Mouse (Mus musculus) limb, embryonic 11.5 days (tissue): ENCODE data around the gene Bysl. TPM values are rescaled to one million over a fixed set of nuclear protein-coding genes. Genes with fewer than 3 reads are reported as not detected.

ENCODE experiments used
- ATAC-seq: fragments of 200-750 bp; cut with Nextera tagmentation; 2 replicates; pipeline ENCODE4 v1.8.0; 2017; ENCODE audit warnings: low read depth; ENCODE audit not compliant: insufficient number of reproducible peaks, low FRiP score, low TSS enrichment
- DNase-seq: peaks from one replicate; pipeline ENCODE4 v3.0.0-alpha.2; 2015; ENCODE audit warnings: low spot score
- H3K27ac ChIP-seq: fragments of 300-500 bp; sonication (generic); replicated peaks from 2 replicates; pipeline ENCODE4 v1.5.1; 2014; ENCODE audit warnings: low read depth, mild to moderate bottlenecking, low read length
- H3K27me3 ChIP-seq: fragments of 300-500 bp; sonication (generic); 2 replicates; pipeline ENCODE4 v1.6.1; 2014; ENCODE audit warnings: mild to moderate bottlenecking, low read length, mixed read lengths; ENCODE audit not compliant: control insufficient read depth, insufficient read depth
- H3K36me3 ChIP-seq: fragments of 300-500 bp; sonication (generic); 2 replicates; pipeline ENCODE4 v1.6.1; 2014; ENCODE audit warnings: mild to moderate bottlenecking, low read length, moderate library complexity, mixed read lengths; ENCODE audit not compliant: control insufficient read depth, insufficient read depth
- H3K4me1 ChIP-seq: fragments of 300-500 bp; sonication (generic); 2 replicates; pipeline ENCODE4 v1.6.1; 2014; ENCODE audit warnings: low read length, mixed read lengths; ENCODE audit not compliant: control insufficient read depth, insufficient read depth
- H3K4me2 ChIP-seq: fragments of 300-500 bp; sonication (generic); 2 replicates; pipeline ENCODE4 v1.6.1; 2014; ENCODE audit warnings: low read depth, mild to moderate bottlenecking, moderate library complexity; ENCODE audit not compliant: severe bottlenecking
- H3K4me3 ChIP-seq: fragments of 300-500 bp; sonication (generic); 2 replicates; pipeline ENCODE4 v1.5.1; 2014; ENCODE audit warnings: low read depth, low read length
- H3K9ac ChIP-seq: fragments of 300-500 bp; sonication (generic); 2 replicates; pipeline ENCODE4 v1.6.1; 2014; ENCODE audit warnings: mild to moderate bottlenecking, low read length
- H3K9me3 ChIP-seq: fragments of 300-500 bp; sonication (generic); 2 replicates; pipeline ENCODE4 v1.6.1; 2016; ENCODE audit warnings: low read length; ENCODE audit not compliant: control insufficient read depth
- WGBS: fragments of 180-500 bp; shearing (Covaris S2); extraction: QIAGEN DNeasy Blood & Tissue Kit; methylation state at CpG from one replicate; pipeline ENCODE4 v1.1.7; 2014; 5-methylcytosine and 5-hydroxymethylcytosine counted together
- polyA plus RNA-seq: library from polyadenylated mRNA; unstranded; fragments of >200 nt; fragmentation: Nextera tagmentation; extraction: Ambion mirVana; gene quantifications from 2 replicates; pipeline ENCODE4 v1.2.1, GENCODE M21; 2014

Bysl gene
- polyA plus RNA-seq, 1 experiment from 2014 or later, result 30.7 TPM

DNA sequence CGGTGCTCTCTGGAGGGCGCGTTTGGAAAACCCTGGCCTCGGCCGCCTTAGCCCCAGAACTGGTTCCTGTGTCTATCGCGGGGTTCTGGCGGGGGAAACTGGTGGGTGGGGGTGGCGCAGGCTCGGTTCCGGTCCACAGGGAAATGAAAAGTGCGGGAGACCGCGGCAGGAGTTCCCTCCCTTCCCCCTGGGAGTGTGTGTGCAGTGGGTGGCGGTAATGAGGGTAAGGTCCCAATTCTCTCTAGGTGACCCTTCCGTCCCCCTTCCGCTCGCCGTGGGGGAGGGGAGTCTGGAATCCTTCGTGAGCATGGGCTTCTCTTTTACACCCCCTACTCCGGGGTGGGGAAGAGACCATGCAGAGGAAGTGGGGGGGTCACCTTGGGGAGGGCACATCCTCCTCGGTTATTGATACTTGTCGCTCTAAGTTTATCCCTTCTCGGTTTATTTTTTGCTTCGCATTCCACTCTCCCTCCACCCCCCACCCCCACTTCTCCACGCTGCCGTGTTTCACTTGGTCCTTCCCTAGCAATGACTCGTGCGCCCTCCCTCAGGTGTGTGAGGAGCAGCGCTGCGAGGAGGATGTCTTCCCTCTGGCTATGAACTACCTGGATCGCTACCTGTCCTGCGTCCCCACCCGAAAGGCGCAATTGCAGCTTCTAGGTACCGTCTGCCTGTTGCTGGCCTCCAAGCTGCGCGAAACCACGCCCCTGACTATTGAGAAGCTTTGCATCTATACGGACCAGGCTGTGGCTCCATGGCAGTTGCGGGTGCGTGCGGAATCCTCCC lies 16.9 kb downstream of the Bysl start:
- WGBS, result under 1% methylated on average over 40 of the region's 43 CpGs
- Histone ChIP-seq H3K27me3 (no peaks in the 10 kb centered on the region), H3K4me1 (peaks cover 26% of the 10 kb centered on the region), H3K4me3 (peak overlapping the region; percentile 92), H3K9me3 (no peaks in the 10 kb centered on the region), H3K4me2 (peak overlapping the region; percentile 87), H3K9ac (peak overlapping the region; percentile 89), H3K36me3 (peaks cover 8% of the 10 kb centered on the region; the same call in 1 of the 2 replicates), H3K27ac (peak overlapping the region; percentile 91)
- peak; percentile 65 for DNase-seq
- no peak for ATAC-seq

DNA sequence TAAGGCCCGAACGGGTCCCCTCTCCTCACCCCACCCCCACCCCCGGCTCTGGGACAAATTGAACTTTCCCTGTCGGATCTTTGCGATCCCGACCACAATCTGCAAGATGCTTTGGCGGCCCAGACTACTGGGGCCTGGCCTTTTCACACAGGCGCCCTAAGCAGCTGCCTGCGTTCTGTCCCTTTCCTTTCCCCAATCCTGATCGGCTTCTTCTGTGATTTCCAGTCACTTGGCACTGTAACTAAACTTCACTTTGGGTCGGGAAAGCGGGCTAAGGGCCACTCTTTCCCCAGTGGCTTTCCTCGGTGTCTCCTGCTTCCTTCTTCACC lies 17.5 kb downstream of the Bysl start:
- 0% methylated on average over 13 of the region's 13 CpGs for WGBS
- Histone ChIP-seq H3K4me3 (peak overlapping the region; percentile 92), H3K27ac (peak overlapping the region; percentile 91), H3K27me3 (no peaks in the 10 kb centered on the region), H3K4me2 (peak overlapping the region; percentile 87), H3K9ac (peak overlapping the region; percentile 89), H3K9me3 (no peaks in the 10 kb centered on the region), H3K36me3 (peaks cover 8% of the 10 kb centered on the region; the same call in 1 of the 2 replicates), H3K4me1 (peaks cover 26% of the 10 kb centered on the region)
- ATAC-seq (no peak), DNase-seq (no peak)

DNA sequence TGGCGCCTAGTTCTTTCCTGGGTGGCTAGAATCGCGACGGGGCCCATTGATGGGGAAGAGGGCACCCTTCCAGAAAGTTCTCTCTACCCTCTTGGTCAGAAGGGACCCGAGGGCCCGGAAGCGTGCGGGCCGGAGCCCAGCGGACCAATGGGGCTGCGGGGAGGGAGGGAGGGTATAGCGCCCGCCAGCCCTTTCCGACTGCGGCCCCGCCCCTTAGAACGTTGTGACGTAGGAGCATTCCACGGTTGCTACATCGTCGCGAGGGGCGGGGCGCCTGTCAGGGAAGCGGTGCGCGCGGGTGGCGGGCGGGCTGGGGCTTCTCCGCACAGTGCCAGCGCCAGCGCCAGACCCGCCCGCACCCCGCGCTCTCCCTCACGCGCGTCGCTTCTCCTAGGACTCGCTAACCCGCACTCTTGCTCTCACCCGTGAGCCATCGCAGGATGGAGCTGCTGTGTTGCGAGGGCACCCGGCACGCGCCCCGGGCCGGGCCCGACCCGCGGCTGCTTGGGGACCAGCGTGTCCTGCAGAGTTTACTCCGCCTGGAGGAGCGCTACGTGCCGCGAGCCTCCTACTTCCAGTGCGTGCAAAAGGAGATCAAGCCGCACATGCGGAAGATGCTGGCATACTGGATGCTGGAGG lies 18.0 kb downstream of the Bysl start:
- H3K9me3 ChIP-seq, result no peaks in the 10 kb centered on the region
- no peaks in the 10 kb centered on the region for H3K27me3 ChIP-seq
- under 1% methylated on average over 55 of the region's 63 CpGs for WGBS
- ATAC-seq (peak; percentile 80), DNase-seq (peak; percentile 97)
- H3K4me2 ChIP-seq, result peak overlapping the region; percentile 87
- H3K36me3 ChIP-seq, result peaks cover 3% of the 10 kb centered on the region; the same call in 1 of the 2 replicates
- H3K27ac ChIP-seq, result peak overlapping the region; percentile 91
- H3K4me1 ChIP-seq, result peaks cover 26% of the 10 kb centered on the region
- H3K9ac ChIP-seq, result peak overlapping the region; percentile 89
- H3K4me3 ChIP-seq, result peak overlapping the region; percentile 92

DNA sequence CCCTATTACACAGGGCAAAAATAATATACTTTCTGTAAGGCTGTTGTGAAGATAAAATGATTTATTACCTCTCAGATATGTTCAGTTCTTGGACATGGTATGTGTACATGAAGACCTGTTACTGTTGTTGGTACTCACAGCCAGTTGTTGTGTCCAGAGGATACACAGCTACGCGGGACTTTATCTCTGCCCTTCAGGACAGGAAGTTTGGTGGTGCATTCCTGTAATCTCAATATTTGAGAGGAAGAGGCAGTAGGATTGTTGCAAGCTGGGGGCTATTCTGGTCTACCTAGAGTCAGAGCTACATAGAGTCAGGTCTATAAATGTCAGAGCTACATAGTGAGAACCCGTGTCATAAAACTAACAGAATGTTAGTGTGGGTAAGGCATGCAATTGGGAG lies 20.2 kb downstream of the Bysl start:
- Histone ChIP-seq H3K36me3 (no peaks in the 10 kb centered on the region), H3K4me2 (no peak overlapping the region), H3K27me3 (no peaks in the 10 kb centered on the region), H3K4me1 (peaks cover 12% of the 10 kb centered on the region), H3K27ac (no peak overlapping the region), H3K9me3 (no peaks in the 10 kb centered on the region), H3K4me3 (no peak overlapping the region), H3K9ac (no peak overlapping the region)
- no peak for ATAC-seq
- no peak for DNase-seq
- whole genome bisulfite sequencing, result 87% methylated on average over 3 of the region's 3 CpGs

DNA sequence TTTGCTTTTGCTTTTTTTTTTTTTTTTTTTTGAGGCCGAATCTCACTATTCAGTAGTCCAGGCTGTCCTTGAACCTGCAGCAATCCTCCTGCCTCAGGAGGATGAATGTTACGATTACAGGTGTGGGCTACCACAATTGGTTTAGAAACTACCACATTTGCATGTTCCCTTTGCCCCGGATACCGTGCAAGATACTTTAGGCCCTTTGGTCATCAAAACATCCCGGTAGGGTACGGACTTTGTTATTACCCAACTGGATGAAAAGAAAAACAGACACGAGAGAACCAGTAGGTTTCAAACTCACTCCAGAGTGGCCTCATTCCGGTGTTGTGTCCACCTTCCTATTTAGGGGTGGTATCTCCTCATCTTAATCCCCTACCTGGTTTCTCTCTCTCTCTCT lies 22.8 kb downstream of the Bysl start:
- Histone ChIP-seq H3K9me3 (no peaks in the 10 kb centered on the region), H3K27me3 (no peaks in the 10 kb centered on the region), H3K27ac (no peak overlapping the region), H3K4me2 (no peak overlapping the region), H3K4me3 (no peak overlapping the region), H3K9ac (no peak overlapping the region), H3K36me3 (no peaks in the 10 kb centered on the region), H3K4me1 (0 out of 2 replicates have a peak, but pooled peaks cover 3% of the 10 kb centered on the region)
- 83% methylated on average over 8 of the region's 8 CpGs for WGBS
- ATAC-seq, result no peak
- no peak for DNase-seq

DNA sequence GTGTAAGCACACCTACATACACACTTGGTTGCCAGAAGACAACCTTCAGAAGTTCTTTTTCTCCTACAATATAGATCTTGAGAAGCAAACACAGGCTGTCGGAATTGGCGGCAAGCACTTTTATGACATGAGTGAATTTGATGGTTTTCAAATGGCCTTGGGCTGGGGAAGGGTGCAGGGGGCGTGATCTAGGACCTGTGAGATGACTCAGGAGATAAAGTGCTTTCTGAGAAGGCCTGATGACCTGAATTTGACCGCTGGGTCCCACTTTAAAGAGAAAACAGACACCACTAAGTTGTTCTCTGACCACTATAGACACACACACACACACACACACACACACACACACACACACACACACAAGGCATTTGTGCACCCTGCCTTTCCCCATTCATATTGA lies 30.3 kb downstream of the Bysl start:
- no peak for ATAC-seq
- H3K4me1 ChIP-seq, result no peaks in the 10 kb centered on the region
- 0 out of 2 replicates have a peak, but pooled peaks cover 2% of the 10 kb centered on the region for H3K36me3 ChIP-seq
- H3K9ac ChIP-seq, result no peak overlapping the region
- H3K27ac ChIP-seq, result no peak overlapping the region
- H3K4me2 ChIP-seq, result no peak overlapping the region
- WGBS, result 90% methylated on average over 4 of the region's 4 CpGs
- H3K27me3 ChIP-seq, result no peaks in the 10 kb centered on the region
- H3K4me3 ChIP-seq, result no peak overlapping the region
- no peak for DNase-seq
- no peaks in the 10 kb centered on the region for H3K9me3 ChIP-seq

DNA sequence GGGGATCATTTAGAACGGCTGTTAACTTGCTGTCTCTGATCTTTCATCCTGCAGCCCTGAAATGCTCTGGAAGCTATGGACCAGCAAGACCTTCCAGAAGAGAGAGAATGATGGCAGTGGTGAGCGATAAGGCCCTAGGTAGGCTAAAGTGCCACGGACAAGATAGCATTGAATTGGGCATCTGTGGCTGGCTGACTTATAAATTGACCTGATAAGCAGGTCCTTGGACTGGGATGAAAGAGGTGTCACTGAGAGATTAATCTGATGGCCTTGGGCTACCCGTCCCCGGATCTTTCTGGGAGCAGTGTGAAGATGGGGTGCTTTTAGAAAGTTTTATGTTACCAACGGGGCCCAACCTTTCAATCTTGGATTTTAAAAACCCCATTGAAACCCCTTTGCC lies 32.6 kb downstream of the Bysl start:
- no peak overlapping the region for H3K4me3 ChIP-seq
- H3K4me1 ChIP-seq, result no peaks in the 10 kb centered on the region
- WGBS, result 79% methylated on average over 6 of the region's 6 CpGs
- DNase-seq (no peak), ATAC-seq (no peak)
- 0 out of 2 replicates have a peak, but pooled peaks cover 2% of the 10 kb centered on the region for H3K36me3 ChIP-seq
- H3K4me2 ChIP-seq, result no peak overlapping the region
- H3K27ac ChIP-seq, result no peak overlapping the region
- no peak overlapping the region for H3K9ac ChIP-seq
- H3K27me3 ChIP-seq, result no peaks in the 10 kb centered on the region
- H3K9me3 ChIP-seq, result no peaks in the 10 kb centered on the region

DNA sequence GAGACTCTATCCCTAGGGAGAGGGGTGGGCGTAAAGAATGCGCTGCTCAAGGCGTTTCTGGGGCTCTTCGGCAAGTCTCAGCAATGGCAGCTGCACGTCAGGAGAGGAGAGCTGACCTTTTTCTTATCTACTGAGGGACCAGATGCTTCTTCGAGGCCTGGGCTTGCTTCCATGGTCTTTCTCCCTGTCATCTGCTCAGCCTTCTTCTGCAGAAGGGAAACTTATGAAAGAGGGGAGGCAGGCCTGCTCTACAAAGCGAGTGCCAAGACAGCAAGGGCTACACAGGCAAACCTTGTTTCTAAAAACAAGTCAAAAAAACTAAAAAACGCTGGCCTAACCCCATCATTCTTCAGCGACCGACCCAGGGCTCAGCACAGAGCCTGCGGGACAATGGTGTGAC lies 36.5 kb downstream of the Bysl start:
- Histone ChIP-seq H3K9ac (no peak overlapping the region), H3K27ac (no peak overlapping the region), H3K4me3 (no peak overlapping the region), H3K4me1 (0 out of 2 replicates have a peak, but pooled peaks cover 2% of the 10 kb centered on the region), H3K9me3 (no peaks in the 10 kb centered on the region), H3K4me2 (no peak overlapping the region), H3K36me3 (no peaks in the 10 kb centered on the region), H3K27me3 (no peaks in the 10 kb centered on the region)
- 62% methylated on average over 11 of the region's 11 CpGs for WGBS
- DNase-seq (no peak), ATAC-seq (no peak)
